Mouse (Mus musculus): ENCODE results near the gene Klk5.

The Klk5 gene

DNA sequence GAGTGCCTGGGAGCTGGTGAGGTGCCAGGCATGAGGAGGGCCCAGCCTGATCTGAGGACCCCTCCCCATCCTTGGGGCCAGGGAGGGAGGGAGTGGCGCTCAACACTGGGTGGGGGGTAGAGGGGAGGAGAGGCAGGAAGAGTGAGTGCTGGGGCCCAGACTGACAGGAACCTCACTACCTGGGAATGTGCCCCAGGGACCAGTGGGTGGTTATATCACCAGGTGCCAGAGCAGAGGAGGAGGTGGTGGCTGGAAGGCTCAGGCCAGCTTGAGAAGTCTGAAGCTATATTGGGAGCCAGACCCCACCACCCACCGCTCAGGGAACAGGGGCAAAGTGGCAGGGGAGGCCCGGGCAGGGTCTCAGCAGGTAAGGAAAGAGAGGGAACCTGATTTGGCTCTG, at the start of gene Klk5:
Klk5 (plus strand) TSS at position 271 of the 400 bp plus-strand sequence.
- DNase-seq, result no peak

DNA sequence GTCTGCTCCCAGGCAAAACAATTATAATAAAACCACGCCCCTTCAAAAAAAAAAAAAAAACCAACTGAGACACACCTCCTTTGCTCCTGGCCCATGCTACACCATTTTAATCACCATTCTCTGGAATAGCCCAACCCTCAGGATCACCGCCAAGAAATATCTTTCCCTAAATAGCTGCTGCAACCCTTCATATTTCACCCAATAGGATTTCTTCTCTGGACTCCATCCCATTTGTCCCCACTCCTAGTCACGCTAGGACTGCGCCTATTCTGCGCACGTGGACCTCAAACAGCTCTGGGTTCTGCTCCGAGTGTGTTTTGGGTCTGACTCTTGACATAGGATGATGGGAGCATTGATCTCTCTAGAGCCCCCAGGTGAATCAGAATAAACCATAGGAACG, 45.4 kb upstream of the Klk5 start:
- no peak for DNase-seq

DNA sequence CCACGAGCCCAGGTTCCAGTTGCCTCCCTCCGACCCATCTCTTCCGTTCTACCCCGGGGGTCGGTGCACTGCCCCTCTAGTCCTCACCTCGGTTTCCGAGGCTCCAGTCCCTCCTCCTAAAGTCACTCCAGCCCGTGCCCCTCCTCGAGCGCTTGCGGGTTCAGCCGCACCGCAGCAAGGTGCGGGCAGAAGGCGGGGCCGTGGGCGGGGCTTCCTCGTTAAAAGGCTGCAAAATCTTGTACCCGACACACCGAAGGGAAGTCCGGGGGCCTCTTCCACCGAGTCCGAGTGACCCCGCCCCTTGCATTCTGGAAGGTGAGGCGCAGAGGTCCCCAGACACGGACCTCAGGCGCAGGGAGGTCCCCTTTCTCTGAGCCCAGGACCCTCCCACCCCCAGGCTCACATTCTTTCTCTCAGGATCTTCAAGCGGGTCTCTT, 44.4 kb upstream of the Klk5 start, which contains the start of gene Klk8:
Klk8 (plus strand) TSS at position 245 of the 437 bp plus-strand sequence.
- DNase-seq, result no peak

DNA sequence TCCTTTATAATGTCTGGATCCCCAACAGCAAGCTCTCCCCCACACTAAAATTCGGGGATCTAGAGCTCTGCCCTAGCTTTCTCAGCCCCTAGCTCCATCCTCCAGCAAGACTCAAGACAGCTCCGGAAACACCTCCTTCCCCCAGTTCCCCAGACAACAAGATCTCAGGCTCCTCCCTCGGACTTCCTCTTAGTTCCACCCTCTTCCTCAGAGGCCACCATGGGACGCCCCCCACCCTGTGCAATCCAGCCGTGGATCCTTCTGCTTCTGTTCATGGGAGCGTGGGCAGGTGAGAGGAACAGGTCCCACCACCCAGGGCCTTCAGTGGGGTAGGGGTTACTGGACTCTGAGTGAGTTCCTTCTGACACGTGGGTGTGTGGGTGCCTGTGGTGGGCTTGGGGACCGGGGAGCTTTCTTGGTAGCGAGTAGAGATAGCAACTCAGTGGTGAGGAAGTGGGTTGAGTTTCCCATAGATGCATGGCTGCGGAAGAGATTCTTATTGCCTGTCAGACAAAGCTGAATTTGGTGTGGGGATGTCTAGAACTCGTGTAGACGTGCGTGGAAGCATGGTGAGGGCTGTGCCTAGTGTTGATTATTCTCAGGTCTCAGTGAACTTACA, 43.8 kb upstream of the Klk5 start:
- DNase-seq, result no peak

DNA sequence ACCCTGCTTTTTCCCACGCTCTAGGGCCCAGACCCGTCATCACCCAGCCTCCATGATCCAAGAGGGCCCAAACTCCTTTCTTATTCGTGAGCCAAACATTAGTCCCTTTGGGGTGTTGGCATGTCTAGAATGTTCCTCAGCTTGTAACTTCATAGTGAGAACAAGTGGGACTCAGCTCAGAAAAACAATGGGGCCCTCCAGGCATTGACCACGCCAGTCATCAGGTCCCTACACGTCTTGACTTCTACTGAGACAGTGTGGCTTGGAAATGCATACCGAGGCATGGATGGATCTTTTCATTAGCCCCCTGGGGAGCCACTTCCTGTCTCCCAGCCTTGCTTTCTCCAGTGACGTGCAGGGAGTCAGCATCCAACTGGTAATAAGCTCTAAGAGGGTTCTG, 41.9 kb upstream of the Klk5 start:
- no peak for DNase-seq

DNA sequence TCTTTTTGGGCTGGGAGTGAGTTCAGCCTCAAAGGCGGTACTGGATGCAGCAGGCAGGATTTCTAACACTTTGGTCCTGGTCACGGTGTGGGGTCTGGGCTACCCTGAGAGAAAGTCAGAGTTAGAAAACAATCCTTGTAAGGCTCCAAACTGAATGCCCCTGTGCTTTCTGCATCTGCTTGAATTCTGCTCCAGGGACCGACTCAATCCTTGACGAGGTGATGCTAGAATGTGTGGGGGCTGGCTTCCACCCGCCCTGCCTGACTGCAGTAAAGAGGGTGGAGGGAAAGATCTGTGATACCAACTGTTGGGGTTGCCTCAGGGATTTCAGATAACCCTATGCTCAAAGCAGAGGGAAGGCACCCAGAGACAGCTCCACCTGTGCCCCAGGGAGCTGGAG, 30.8 kb upstream of the Klk5 start, which contains the start of gene Klk7:
Klk7 (plus strand) TSS at position 301 of the 400 bp plus-strand sequence.
- no peak for DNase-seq

DNA sequence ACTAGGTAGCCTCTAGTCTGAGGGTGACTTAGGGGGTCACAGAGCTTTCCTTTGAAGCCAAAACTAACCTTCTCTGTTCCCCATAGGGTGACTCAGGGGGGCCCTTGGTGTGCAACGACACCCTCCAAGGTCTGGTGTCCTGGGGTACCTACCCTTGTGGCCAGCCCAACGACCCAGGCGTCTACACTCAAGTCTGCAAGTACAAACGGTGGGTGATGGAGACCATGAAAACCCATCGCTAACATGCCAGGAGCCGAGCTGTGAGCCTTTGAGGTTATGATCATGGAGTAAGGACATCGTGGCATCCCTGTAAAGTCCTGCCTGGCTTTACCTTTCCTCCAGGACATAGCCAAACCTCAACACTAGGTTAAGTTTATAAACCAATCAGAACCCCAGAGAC, 26.6 kb upstream of the Klk5 start:
- DNase-seq, result no peak

DNA sequence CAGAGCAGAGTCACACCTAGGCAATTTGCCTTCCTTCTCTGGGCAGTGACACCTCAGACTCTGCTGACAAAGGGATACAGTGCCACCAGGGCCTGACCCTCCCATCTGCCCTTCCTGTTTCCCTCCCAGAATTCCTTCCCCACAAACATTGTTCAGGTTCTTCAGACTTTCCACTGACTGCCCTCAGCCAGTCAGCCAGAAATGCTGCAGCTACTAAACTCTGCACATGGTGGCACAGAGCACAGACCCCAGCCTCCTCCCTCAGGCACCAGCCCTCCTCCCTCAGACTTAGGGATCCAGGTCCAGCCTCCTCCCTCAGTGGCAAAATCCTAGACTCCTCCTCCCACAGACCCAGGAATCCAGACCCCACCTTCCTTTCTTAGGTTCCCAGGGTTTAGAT, 25.0 kb upstream of the Klk5 start:
- DNase-seq, result no peak

DNA sequence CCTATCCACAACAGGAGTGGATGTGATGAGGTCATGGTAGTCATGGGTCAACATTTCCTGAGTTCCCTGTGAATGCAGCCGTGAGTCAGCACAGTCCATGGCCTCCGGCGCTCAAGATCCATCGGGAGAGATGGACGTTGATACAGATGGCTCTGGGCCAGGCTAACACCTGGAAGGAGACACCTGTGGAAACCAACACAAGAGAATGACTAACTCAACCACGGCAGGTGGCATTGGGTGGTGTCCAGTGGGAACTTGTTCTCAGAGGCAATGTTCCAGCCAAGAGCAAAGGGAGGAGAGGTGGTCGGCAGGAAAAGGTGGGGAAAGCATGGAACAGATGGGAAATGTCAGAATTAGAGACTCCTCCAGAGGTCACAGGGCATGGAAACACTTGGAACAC, 20.2 kb upstream of the Klk5 start:
- no peak for DNase-seq

DNA sequence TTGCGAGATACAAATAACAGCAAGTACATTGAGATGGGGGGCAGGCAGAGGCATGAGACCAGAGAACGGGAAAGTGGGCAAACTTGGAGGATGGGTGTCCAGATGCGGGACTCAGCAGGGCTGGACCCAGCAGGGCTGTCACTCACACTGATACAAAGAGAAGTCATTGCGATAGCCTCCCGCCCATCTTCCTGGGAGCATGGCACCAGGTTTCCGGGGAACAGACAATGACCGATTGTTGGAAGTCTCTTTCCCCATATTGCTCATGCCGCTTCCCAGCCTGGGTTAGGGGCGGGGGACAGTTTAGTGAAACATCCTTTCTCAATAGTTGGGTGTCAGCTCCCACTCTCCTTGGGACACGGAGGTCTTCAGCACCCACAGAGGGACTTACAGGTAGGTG, 17.6 kb upstream of the Klk5 start, which contains the start of gene Klk6:
Klk6 (plus strand) TSS at position 301 of the 400 bp plus-strand sequence.
- DNase-seq, result no peak

DNA sequence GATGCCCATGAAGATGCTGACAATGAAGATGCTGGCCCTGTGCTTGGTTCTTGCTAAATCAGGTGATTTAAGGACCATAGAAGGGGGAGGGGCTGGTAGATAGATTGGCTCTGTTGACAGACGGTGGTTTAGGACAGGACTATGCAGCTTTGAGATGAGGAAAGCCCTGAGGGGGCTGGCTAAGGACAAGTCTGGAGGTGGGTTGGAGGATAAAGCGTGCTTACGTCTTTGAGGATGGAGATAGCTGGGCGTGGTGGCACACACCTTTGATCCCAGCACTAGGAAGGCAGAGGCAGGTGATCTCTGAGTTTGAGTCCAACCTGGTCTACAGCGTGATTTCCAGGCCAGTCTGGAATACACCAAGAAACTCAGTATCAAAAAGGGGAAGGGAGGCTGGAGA, 15.7 kb upstream of the Klk5 start:
- no peak for DNase-seq

DNA sequence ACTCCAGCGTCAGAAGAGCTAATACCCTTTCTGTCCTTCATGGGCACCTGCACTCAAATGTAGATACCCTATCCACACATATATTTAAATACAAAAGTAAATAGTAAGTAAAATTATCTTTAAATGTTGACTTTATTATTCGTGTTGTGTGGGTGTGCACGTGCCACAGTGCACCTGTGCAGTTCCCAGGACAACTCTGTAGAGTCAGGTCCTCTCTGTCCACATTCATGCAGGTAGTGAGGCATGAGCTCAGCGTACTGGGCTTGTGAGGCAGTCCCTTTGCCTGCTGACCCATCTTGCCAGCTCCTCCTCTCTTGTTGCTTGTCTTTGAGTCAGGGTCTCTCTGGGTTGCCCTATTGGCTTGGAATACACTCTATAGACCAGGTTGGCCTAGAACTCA, 14.1 kb upstream of the Klk5 start:
- no peak for DNase-seq

DNA sequence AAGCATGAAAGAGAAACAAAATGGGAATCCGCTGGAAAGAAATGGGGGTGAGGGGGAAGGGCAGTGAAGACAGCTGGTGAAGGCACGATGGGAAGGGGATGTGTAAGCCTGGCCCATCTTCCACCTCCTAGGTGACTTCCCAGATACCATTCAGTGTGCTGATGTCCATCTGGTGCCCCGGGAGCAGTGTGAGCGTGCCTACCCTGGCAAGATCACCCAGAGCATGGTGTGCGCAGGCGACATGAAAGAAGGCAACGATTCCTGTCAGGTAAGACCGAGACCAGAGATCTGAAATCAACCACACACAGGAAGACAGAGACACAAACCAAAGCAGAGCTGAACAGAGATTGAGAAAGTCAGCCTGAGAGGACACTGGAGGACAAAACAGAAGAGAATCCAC, 12.8 kb upstream of the Klk5 start:
- no peak for DNase-seq

DNA sequence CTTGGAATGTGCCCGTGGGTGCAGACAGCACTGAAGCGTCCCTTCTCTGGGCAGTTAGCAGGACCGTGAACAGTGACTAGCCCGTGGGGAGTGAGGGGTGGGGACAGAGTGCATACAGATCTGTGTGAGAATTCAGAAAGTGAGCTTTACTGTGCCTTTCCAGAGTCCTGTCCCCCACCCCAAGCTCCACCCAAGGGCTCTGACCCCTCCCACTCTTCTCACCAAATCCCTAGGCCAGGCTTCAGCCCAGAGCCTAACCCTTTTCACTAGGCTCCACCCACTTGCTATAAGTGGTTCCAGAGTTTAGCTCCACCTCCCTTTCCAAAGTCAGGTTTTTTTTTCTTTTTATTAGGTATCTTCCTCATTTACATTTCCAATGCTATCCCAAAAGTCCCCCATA, 2.0 kb downstream of the Klk5 start:
- no peak for DNase-seq

DNA sequence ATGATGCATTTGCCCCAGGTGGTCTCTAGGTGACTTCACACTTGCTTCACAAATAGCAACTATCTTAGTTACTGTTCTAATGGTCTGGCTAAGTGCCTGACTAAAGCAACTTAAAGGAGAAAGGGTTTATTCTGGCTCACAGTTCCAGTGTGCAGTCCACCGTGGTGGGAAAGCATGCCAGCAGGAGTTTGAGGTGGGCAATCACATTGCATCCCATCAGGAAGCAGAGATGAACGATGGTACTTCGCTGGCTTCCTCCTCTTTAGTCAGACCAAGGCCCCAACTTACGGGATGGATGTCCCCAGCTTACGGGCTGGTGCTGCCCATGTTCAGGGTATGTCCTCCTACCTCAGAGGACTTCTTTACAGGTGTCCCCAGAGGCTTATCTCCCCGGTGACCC, 9.8 kb downstream of the Klk5 start:
- DNase-seq, result no peak

DNA sequence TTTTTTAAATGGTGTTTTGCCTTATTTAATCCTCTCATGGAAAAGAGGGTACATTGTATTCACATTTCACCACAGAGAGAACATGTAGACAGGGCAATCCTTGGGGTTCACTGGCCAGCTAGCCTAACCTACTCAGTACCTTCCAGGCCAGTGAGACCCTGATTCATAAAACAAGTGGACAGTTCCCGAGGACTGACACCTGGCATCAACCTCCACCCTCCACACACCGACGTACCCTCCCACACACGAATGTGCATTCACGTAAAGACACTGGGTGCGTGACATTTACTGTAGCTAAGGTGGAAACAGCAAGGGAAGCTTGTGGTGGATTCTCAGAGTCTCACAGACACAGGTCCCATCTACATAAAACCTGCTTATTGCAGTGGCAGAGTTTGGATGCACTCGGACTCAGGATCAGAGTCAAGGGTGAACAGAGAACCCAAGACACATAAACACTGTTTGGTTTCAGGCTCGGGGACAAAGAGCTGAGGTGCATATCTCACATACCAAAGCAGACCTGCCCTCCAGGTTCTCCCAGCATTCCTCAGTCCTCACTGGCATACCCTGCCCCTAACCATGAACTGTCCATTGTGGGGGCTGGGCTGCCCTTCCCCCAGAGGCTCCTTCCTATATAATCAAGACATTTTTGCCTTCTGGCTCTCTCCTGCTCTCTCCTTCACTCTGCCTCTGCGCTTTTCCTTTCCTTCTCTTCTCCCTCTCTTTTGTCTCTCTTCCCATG, 13.0 kb downstream of the Klk5 start:
- no peak for DNase-seq

DNA sequence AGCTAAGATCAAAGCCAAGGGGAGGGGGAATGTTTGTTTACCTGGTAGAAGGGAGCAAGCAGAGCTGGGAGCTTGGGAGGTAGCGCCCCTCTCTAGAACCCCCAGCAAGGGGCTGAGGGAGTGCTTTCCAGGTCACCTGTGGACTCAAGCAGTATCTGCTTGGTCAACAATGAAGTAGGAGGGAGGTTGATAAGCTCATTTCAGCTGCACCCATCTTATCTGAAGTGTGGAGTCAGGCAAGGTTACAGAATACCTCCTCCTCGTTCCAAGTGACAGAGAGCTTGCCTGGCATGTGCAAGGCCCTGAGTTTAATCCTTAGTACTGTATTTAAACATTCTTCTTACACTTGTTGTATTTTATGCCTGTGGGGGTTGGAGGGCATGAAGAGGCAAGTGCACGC, 13.9 kb downstream of the Klk5 start:
- no peak for DNase-seq

DNA sequence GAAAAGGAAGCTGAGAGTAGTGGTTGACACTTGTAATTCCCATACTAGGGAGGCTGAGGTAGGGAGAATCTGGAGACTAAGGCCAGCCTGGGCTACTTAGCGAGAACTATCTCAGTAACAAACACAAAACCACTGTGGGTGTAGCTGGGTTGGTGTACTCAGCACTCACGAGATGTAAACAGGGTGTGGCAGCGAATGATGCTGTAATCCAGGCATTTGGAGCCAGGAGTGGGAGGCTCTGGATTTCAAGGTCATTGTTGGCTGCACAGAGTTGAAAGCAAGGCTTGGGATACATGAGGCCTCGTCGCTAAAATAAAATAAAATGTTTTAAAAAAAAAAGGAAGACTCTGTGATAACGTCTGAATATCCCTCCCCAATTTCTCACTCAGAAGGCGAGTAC, 14.5 kb downstream of the Klk5 start:
- DNase-seq, result no peak

DNA sequence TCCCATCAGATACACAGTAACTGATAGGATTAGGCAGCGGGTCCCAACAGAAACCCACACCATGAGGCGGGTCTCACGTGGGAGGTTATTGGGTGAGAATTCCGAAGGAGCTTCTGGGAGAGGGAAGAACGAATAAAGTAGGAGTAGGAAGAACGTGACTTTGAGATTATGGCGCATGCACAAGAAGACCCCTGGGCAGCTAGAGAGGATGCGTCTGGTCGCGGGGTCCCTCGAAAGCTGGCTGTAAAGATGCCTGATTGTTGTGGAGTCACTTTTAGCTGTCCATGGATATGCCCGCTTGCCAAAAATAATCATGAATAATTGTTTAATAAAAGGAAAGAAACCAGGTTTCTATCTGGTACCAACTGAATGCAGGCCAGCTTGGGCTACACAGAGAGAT, 15.7 kb downstream of the Klk5 start:
- no peak for DNase-seq

DNA sequence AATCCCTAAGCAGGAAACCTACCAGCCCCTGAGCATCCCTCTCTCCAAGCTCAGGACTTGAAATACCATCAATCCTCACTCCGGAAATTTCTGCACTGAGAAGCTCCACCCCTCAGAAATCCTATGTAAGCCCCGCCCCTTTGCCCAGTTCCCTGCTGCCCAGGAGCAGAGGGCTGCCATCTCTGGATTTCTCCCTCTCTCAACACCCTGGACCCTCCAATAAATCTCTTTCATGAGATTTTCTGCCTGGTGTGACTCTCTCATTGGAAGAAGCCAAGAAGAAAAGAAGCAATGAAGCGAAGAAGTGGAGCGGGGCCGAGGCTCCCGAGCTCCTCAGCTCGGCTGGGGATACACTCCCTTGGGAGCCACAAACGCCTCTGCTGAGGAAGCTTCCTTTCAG, 18.6 kb downstream of the Klk5 start:
- no peak for DNase-seq

DNA sequence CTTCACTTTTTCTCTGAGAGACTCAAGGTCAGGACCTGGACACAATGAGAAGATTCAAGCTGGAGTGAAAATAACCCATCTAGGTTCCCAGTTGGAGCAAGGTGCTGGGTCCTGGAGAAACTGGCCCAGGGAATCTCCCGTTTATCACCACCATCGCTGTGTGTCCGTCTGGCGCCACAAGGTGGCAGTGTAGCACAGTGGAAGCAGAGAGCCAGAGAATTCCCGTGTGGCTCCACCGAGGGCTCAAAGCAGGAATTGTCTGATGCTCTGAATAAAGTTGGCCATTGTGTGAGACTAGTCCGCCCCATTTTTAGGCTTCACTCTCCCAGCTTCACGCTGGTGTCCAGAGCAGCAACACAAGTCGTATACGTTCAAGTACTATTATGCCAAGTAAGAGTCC, 31.5 kb downstream of the Klk5 start:
- DNase-seq, result peak; percentile 7

DNA sequence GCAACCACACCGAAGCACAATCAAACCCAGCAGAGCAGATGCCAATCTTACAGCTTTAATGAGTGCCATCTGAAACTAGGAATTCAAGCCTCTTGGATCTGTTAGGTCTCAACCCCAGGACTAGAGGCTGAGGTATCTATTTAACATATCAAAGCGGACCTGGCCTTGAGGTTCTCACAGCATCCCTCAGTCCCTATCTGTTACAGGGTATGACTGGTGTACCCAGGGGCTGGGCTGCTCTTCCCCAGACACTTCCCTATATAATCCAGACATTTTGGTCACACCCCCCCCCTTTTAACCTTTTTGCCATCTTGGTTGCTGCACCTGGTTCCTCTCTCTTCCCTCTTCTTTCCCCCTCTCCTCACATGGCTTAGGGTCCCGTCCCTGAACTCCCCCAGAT, 31.9 kb downstream of the Klk5 start:
- no peak for DNase-seq

DNA sequence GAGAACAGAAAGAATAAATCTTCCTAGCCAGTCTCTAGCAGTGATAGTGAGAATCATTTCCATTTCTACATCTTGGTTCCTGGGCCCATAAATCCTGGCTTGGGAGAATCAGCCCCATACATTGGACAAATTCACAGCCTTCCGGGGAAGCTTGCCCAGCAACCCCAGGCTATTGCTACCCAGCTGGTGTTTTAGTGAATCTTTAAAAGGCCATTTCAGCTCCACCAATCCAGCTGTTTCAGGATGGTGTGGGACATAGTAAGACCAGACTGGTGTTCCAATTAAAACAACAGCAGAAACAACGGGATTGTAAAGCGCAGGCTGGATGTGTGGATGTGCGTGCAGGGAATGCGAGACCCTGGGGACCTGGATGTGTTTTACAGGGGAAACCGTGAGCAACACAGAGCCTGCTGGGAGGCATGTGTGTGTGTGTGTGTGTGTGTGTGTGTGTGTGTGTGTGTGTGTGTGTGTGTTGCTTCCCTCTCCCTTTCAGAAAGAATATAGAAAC, 33.2 kb downstream of the Klk5 start:
- DNase-seq, result no peak

DNA sequence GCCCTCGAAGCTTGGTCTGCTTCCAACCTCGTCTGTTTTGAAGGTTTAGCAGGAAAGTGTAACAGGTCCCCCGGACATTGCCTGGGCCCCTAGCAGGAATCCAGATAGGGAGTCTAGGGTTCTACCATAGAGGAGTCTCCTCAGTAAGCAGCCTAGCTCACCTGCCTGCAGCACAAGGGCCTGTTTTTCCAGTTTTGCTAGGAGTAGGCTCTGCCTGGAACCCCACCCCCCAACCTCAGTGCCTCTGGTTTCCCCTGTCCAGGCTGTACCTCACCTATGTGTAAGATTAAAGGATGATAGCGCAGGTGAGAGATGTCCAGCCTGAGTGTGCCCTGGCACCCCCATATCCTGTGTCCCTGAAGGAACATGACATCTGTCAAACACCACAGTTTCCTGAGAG, 34.7 kb downstream of the Klk5 start:
- DNase-seq, result no peak

DNA sequence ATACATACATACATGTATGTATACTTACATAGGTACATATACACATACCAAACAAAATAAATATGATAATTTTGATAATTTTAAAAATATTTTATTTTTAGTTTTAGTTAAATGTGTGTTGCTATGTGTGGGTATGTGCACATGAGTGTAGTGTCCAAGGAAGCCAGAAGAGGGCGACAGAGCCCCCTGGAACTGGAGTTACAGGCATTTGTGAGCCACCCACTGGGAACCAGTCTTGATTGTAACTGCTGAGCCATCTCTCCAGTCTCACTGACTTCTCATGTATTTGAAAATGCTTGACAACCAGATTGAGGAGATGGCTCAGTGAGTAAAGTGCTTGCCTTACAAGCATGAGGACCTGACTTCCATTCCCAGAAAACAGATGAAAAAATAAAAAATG, 36.5 kb downstream of the Klk5 start:
- no peak for DNase-seq

Data from cerebellum, adult 9-11 months (tissue).